Mouse (Mus musculus) erythroblast, adult 5-6 weeks (primary cell): ENCODE data around the gene Srpr. TPM values are rescaled to one million over a fixed set of nuclear protein-coding genes. Genes with fewer than 3 reads are reported as not detected.

Source experiments
- ATAC-seq: replicated peaks from 2 replicates; pipeline ENCODE4 v1.8.0; 2016; ENCODE audit warnings: moderate number of reproducible peaks, mild to moderate bottlenecking, moderate TSS enrichment, inconsistent platforms; ENCODE audit not compliant: poor library complexity, low FRiP score, severe bottlenecking
- total RNA-seq, 2 experiments: library from RNA; stranded (forward) in 1 of 2; stranded (reverse) in 1 of 2; fragments of 150-400 nt in 1 of 2; fragments of 200-764, 138-1000 nt in 1 of 2; gene quantifications; 2 replicates each; pipeline versions ENCODE4 v1.2.3 to v1.2.4; 2015 to 2017; ENCODE audit warnings: low replicate concordance in 2 of 2

Gene Srpr
- total RNA-seq, 2 experiments from 2014 or later = 25.5 to 26.1 TPM

DNA sequence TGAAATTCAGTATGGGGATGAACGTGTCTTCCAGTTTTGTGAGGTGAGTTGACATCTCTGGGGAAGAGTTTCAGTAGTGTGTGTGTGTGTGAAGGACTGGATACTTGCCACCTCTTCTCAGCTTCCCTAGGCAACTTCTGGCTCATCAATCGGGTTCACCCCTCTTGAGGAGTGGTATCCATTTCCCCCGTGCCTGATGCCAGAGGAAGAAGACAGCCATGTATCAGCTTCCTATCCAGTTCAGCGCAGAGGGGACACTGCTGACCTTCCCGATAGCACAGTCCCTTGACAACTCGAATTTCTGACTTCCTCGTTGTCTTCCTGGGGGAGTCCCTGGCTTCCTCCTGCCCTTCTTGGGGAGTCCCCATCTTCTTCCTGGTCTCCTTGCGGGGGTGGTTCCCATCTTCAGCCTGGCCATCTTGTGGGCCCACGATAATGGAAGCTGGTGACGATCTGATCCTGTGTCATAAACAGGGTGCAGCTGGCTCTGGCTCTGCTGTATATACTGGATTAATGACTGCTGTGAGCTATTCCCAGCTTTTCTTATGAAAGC, 12.5 kb upstream of the Srpr start:
- no peak for ATAC-seq

DNA sequence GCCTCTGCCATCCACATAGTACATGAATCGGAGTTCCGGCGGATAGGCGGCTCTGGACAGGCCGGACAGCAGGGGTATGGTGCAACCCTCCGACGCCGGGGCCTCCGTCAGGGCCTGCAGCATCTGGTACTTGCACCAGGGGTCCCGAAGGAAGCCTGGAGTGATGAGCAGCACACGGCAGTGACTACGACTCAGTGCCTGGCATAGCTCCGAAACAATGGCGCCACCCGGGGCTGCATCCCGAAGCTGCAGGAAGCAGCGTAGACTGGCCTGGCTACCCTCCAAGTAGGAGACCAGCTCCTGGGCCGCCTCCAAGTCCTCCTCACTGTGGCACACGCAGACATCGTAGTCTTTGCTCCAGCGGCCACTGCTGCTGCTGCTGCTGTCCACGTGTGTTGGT, 11.3 kb upstream of the Srpr start:
- ATAC-seq = no peak

DNA sequence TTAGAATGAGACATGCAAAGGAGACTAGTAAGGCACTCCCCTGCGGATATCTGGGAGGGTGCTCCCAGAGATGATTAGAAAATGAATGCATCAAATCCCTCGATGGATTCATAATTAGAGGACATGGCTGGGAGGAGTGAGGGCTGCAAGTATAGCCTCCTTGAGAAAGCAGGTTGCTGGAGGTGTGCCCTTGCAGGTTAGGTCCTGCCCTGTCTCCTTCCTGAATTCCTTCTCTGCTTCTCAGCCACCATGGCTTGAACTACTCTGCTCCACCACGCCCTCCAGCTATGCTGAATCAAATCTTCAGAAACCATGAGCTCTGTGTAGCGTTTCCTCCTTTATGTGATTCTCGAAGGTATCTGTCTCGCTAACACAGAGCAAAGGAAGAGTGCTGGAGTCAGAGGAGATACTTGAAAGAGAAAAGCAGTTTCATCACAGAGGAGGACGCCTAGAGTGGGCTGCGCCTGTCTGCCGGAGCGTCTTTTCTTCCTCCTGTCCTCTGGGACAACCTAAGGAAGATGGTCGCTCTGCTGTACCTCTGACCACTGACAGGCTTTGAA, 6.9 kb upstream of the Srpr start:
- ATAC-seq = no peak

DNA sequence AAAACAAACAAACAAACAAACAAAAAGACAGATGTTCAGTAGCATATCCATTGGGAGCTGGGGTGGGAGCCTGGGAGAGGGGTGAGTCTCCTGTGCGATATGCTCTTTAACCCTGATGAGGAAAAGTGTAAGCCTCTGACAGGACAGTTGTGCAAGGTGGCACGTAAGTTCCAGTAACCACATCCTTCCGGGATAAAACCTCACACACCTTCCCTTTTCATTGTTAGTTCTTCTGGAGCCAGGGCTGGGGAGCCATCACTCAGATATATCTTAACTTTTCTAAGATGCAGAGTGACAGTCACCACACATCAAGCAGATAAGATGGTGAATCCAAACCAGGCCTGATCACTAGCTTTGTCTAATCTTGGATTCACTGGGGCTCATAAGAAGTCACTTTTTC, 5.9 kb upstream of the Srpr start:
- no peak for ATAC-seq

DNA sequence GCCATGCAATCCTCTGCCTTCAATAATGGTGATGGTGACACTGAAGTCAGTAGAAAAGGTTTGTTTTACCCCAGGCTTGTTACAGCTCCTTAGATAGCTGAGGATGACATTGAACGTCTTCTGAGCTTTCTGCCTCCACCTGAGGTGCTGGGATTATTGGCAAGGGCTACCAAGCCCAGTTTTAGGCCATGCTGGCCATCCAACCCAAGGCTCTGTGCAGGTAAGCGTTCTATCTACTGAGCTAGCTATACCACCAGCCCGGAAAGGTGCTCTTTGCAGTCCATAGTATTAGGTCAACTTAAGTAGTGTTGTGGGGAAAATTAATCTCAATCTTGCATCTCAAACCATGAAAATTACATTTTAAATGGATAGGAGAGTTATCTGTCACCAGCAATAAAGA, 2.4 kb upstream of the Srpr start:
- no peak for ATAC-seq

DNA sequence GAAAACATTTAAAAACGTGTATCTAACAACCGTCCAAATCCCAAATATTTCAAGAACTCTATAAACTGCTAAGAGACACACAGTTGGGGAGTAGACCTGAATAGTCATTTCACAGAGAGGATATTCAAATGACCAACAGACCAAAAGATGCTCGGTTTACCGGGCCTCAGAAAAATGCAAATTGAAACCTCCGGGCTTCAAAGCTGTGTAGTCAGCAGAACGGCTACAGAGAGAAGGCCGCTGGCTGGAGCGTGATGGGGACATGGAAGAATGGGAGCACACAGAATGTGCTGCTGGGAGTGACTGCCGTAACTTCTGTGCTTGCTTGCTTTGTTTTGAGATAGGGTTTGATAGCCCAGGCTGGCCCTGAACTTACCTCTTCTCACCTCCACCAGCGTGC, 1.6 kb upstream of the Srpr start:
- ATAC-seq = no peak

DNA sequence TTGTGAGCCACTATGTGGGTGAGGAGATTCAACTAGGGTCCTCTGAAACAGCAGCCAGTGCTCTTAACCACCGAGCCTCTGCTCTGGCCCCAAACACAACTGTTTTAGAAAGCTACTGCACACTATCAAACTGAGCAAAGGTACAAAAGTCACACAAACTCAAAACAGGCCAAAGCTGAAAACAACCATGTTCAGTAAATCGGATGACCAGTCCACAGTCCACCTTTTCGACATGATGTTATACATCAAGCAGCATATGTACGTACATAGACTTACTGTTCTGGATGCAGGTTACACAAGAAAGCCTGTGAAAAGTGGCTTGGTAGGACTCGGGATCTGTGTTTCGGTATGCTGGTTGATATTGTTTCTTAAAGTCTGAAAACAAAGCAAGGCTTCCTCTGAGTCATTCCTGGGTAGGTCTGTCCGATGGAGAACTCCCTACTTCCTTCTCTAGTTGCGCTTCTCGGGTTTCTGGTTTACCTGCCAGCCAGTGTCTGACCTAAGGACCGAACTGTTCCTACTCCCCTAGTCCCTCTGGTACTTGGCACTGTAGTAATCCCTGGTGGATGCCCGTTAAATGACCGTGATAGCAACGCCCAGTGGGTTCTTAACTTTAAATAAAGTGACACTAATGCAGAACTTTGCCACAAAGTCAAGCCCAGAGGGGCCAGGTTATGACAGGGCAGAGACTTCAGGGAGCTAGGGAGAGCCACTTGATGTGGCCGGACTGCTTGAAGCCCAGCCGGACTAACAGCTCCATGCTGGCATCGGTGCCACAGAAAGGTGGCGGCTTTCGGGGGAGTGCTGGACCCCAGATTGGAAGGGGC, 817 bp upstream of the Srpr start:
- ATAC-seq = no peak

DNA sequence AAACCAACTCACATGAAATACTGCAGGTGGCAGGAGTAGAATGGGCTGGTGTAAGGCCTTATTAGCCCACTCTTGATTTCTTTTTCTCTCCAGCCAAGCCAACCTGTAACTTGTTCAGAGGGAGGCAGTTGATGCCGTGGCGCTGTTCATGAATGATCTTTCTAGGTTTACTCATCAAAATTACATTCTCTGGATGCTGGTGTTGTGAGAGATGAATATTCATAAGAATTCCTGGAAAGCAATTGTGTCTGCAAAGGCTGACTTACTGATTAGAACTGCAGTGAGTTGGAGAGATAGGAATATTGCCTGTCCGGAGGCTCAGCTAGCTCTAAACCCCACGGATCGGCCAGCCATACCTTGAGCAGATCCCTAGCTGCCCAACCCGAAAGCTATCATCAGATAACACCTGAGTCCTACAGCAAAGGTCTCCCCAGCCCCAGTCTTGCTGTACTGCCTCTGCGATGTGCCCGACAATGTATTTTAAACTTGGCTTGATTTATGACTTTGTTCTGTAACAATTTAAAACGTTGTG, 620 bp downstream of the Srpr start:
- peak; percentile 13; the same call in 1 of the 2 replicates for ATAC-seq

DNA sequence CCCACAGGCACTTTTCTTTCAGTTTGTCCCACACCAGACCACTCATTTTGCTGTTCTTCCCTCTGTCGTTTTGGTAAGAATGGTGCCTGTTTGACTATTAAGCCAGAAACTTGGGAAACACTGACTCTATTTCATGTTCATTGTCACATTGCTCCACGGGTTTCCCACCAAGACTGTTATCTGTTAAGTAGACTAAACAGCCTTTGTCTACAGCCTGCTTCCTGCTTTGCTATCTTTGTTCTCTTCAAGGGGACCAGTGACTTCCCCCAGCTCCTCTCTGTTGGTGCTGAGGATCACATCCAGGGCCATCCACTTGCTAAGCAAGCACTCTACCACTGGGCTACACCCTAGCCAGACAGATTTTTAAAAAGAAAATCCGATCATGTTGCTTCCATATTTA, 3.6 kb downstream of the Srpr start:
- ATAC-seq = no peak

DNA sequence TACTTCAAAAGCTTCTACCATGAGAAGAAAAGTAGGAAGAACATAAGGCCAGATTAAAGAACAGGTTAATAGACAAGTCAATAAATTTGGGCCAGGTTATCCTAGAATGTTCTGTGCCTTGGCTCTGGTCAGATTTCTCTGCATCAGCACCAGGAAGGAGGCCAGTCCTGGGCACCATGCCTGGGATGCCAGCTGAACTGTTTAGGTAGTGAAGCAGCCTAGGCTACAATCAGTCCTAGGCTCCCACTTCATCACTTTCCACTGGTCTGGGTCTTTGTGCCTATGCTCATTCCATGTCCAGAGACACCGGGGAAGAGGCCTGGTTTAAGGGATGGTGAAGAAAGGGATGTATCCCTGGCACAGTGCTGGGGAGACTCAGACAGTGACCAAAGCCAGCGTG, 4.4 kb downstream of the Srpr start:
- ATAC-seq = no peak

DNA sequence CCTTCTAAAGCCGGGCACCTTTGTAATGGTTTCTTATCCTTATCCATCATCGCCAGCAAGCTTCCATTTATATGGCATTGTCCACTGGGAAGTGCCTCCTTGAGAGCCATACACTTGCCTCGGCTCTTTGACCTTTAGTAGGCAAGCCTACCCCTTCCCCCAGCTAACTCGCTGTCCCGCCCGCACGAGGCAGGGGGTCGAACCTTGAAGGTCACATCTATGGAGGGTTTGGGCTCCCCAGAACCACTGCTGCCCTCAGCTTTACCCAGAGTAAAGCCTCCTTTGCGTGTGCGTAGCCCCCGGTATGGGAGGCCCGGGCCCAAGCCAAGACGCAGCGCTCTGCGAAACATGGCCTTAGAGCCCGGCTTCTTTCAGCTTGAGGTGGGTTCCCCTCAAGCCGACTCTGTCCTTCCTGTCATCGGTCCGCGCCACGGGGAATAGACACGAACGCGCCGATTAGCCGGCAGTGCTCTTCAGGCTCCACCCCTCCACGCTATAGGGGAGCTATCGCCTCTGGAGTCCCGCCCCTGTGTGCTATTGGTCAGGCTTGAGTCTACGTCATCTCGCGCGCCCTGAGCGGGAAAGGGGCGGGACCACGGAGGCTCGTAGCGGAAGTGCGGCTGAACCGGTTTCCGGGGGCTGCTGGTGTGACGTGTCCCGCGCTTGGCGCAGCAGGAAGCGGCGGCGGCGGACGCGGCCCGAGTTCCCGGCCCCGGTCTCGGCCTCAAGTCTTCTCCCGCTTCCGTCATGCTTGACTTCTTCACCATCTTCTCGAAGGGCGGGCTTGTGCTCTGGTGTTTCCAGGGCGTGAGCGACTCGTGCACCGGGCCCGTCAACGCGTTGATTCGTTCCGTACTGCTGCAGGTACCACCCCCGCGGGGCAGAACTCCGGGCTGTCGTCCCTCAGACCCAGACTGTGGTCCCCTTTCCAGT, 10.8 kb downstream of the Srpr start, which contains the start of gene Foxred1:
Gene Foxred1 (minus strand): TSS at position 514 of the 933 bp plus-strand sequence.
- ATAC-seq = peak; percentile 97

DNA sequence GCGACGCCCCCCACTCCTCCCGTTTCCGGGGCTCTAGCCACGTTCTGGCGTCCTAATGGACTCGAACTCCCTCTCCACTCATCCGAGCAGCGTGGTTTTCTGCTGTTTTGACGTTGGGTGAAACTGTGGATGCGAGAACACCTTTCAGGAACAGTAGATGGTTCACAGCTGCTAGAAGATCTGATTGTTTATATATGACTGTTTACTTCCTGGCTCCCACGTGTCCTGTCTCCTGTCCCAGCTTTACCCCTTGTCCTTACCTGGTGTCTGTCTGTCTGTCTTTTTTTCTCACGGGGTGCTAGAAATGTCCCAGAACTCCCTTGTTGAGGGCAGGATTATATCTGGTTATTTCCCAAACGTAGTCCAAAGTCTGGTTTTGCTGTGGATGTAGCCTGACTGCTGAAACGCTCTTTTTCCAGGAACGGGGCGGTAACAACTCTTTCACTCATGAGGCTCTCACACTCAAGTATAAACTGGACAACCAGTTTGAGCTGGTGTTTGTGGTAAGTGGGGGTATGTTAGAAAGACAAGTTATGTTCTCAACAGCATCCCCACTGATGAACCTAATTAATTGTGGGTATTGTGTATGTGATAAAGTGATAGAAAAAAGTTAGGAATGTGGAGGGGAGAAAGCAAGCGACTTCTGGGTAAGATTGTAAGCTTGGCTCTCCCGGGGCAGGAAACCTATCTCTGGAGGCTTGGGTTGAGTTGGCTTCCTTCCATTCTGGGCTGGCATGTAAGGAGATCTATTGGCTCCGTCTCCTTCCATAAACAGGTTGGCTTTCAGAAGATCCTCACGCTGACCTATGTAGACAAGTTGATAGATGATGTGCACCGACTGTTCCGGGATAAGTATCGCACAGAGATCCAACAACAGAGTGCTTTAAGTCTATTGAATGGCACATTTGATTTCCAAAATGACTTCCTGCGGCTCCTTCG, 11.9 kb downstream of the Srpr start:
- no peak for ATAC-seq

DNA sequence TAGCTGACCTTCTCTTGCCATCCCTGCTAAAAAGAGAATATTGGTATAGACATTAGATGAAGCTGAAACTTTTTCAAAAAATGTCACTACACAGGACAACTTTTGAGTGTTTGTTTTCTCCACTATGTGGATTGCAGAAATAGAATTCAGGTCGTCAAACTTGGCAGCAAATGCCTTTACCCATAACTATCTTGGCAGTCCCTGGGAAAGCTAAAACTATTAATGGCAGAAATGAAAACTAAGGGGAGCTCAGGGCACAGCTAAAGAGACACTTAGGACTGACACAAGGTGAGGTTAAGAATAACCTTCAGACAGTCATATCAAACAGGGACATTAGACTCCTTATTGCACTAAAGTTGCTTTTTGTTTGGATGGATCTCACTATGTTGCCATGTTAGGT, 18.0 kb downstream of the Srpr start:
- ATAC-seq = no peak

DNA sequence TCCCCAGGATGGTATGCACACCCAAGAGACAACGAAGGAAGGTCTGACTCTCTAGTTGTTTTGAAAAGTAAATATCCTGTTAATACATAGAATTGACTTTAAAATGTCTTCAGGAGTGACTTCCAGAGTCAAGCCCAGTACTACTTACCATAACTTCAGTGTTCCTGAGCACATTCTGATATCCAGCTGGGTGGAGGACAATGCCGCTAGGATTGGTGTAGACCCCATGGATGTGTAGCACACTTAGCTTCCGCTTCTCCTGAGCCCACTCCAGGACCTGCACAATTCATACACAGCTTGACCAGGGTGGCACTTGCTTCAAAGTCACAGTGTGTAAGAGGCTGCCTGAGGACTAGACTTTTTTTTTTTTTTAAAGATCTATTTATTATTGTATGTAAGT, 23.5 kb downstream of the Srpr start:
- ATAC-seq = no peak

DNA sequence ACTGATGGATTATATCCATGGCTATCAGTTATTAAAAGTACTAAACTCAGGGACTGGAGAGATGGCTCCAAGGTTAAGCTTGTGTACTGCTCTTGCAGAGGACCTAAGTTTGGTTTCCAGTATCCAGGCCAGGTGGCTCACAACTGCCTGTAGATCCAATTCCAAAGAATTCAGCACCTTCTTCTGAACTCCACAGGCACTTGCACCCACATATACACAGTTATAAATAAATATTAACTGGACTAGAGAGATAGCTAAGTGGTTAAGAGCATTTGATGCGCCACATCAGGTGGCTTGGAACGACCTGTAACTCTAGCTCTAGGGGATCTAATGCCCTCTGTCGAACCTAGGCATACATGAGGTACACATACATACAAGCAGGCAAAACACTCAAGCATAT, 28.7 kb downstream of the Srpr start:
- no peak for ATAC-seq

DNA sequence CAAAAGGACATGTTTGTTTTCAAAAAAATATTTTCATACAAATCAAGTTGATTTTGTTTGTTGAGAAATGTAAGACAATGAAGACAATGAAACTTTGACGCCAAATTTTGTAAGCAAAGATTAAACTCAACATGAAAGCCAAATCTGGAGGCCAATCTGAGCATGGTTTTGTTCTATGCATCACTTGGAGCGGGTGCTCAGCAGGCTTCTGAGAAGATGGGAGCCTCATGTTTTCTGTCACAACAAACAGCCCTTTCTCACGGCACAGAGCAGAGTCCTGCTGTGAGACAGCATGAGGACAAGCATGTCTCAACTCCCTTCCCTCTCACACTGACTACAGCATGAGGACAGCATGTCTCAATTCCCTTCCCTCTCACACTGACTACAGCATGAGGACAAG, 36.0 kb downstream of the Srpr start:
- ATAC-seq = no peak

DNA sequence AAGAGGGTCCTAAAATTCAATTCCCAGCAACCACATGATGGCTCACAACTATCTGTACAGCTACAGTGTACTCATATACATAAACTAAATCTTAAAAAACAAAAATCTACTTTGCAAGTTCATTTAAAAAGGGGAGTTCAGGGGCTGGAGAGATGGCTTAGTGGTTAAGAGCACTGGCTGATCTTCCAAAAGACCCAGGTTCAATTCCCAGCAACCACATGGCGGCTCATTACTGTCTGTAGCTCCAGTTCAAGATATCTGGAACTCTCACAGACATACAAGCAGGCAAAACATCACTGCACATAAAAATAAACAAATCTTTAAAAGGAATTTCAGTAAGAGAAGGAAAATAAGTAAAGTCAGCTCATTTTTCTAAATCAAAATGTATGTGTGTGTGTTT, 38.4 kb downstream of the Srpr start:
- no peak for ATAC-seq

DNA sequence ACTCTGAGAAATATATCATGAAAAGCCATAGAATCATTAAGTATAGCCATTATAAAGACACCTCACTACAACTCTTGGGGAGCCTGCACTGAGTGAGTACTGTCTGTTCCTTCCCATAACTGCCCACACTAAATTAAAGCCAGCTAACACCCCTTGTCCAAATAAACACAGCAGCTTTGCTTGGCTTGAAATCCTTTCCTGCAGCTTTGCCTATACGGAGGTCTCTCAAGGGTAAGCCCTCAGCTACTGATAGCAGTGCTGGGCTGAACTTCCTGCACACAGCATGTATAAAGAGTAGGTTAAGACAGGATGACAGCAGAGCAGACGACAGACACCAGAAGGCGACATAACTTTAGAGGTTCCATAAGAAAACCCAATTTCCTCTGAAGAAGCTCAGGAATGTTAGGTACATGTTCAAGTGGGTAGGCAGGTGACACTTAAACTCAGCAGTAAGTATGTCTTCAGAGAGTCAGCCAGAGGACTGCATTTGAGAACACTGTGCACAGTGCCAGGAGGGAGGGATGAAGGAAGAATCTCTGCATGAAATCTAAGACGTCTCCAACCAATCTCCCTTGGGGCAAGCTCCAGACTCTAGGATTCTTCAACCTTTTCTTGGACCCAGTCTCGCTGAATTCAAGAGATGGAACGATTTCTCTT, 39.1 kb downstream of the Srpr start:
- no peak for ATAC-seq

DNA sequence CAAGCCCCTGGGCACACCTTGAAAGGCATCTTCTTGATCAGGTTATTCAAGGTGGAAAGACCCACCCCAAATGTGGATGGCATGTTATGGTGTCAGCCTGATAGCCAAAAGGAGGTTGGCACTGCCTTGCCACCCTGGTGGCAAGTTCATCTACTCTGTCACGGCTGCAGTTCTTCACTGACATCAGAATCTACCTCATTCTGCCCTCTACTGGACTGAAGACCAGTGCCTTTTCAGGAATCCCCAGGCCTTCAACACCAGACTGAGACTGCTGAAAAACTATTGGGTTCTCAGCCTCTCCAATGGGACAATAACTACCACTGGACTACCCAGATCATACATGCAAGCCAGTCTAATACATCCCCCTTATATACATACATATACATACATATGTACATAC, 39.8 kb downstream of the Srpr start:
- no peak for ATAC-seq
